Mouse (Mus musculus): Measurements from ENCODE around the gene Tmigd3. TPM values are rescaled to one million over a fixed set of nuclear protein-coding genes. Genes with fewer than 3 reads are reported as not detected.

Gene Tmigd3
- polyA plus RNA-seq, 1 experiment from 2014 or later: 0.89 TPM

Other genes starting within 250 kb of the Tmigd3 start
- 27.6 and 31.5 TPM in 2 replicates for gene Ddx20, start 183.3 kb upstream of the Tmigd3 start, polyA plus RNA-seq (2014; fragmentation: Nextera tagmentation; extraction: Ambion mirVana)
- gene Inka2, start 166.3 kb upstream of the Tmigd3 start, polyA plus RNA-seq (2014; fragmentation: Nextera tagmentation; extraction: Ambion mirVana): 2.5 and 2.8 TPM in 2 replicates
- gene Rap1a, start 69.6 kb upstream of the Tmigd3 start, polyA plus RNA-seq (2014; fragmentation: Nextera tagmentation; extraction: Ambion mirVana): 85.5 and 92.9 TPM in 2 replicates
- gene Adora3, start within 50 bp of the Tmigd3 start, polyA plus RNA-seq (2014; fragmentation: Nextera tagmentation; extraction: Ambion mirVana): 1.4 and 3.0 TPM in 2 replicates
- 0.47 and 0.70 TPM in 2 replicates for gene I830077J02Rik, start 61.8 kb downstream of the Tmigd3 start, polyA plus RNA-seq (2014; fragmentation: Nextera tagmentation; extraction: Ambion mirVana)
- gene Wdr77, start 88.5 kb downstream of the Tmigd3 start, polyA plus RNA-seq (2014; fragmentation: Nextera tagmentation; extraction: Ambion mirVana): 100 and 117 TPM in 2 replicates
- gene Atp5f1, start 89.2 kb downstream of the Tmigd3 start, polyA plus RNA-seq (2014; fragmentation: Nextera tagmentation; extraction: Ambion mirVana): 468 and 483 TPM in 2 replicates
- gene Ovgp1, start 102.8 kb downstream of the Tmigd3 start, polyA plus RNA-seq (2014; fragmentation: Nextera tagmentation; extraction: Ambion mirVana): 0.75 and 1.2 TPM in 2 replicates
- 5.2 and 13.1 TPM in 2 replicates for gene Pifo, start 143.7 kb downstream of the Tmigd3 start, polyA plus RNA-seq (2014; fragmentation: Nextera tagmentation; extraction: Ambion mirVana)
- gene Chil5, start 161.9 kb downstream of the Tmigd3 start, polyA plus RNA-seq (2014; fragmentation: Nextera tagmentation; extraction: Ambion mirVana): not detected in 2 replicates
- 0.17 and 0.19 TPM in 2 replicates for gene Chia1, start 242.3 kb downstream of the Tmigd3 start, polyA plus RNA-seq (2014; fragmentation: Nextera tagmentation; extraction: Ambion mirVana)

Measured in embryonic facial prominence, embryonic 14.5 days (tissue).